Mouse (Mus musculus) 416B (cell line): Measurements from ENCODE around the gene Zc3hav1l.

Experiments used
- DNase-seq: peaks from one replicate; pipeline ENCODE4 v3.0.0; 2011; ENCODE audit warnings: low read depth

Gene Zc3hav1l

GRCm38 (mm10) chr6:38298761-38299401, at the start of gene Zc3hav1l:
Zc3hav1l (minus strand) TSS chr6:38299259.
- DNase-seq = peak; percentile 68

GRCm38 (mm10) chr6:38347875-38348274, 48.8 kb upstream of the Zc3hav1l start:
- DNase-seq = no peak

GRCm38 (mm10) chr6:38345796-38346195, 46.7 kb upstream of the Zc3hav1l start:
- peak; percentile 91 for DNase-seq

GRCm38 (mm10) chr6:38344006-38344670, 45.1 kb upstream of the Zc3hav1l start:
- no peak for DNase-seq

DNA sequence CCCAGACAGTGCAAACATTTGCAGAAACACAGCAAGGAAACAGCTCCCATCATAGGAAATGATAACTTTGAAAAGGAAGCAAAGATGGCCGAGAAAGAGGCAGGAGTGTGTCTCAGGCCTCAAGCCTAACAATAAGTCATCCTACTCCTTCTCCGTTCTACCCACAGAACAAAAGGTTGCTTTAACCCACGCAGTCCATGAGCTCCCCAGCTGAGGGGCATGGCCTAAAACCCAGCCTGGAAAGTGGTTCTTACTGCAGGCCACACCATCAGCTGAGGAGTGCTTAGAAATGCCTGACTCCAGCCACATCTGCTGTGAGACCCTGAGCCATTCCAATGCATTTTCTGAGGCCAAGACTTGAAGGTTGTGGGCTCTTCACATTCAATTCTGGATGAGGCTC, 44.5 kb upstream of the Zc3hav1l start:
- no peak for DNase-seq

DNA sequence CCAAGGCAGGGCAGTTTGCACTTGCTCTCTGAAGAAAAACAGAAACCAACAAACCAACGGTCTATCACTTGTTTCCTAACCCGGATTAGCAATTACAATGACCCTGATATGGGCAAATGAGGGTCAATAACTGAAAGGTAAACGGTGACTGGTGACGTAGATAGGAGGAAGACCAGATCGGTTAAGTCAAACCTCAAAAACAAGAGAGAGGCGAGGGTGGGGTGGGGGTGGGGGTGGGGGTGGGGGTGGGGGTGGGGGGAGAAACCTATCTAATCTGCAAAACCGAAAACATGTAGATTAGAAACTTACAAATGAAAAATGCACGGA, 43.6 kb upstream of the Zc3hav1l start:
- DNase-seq = no peak

DNA sequence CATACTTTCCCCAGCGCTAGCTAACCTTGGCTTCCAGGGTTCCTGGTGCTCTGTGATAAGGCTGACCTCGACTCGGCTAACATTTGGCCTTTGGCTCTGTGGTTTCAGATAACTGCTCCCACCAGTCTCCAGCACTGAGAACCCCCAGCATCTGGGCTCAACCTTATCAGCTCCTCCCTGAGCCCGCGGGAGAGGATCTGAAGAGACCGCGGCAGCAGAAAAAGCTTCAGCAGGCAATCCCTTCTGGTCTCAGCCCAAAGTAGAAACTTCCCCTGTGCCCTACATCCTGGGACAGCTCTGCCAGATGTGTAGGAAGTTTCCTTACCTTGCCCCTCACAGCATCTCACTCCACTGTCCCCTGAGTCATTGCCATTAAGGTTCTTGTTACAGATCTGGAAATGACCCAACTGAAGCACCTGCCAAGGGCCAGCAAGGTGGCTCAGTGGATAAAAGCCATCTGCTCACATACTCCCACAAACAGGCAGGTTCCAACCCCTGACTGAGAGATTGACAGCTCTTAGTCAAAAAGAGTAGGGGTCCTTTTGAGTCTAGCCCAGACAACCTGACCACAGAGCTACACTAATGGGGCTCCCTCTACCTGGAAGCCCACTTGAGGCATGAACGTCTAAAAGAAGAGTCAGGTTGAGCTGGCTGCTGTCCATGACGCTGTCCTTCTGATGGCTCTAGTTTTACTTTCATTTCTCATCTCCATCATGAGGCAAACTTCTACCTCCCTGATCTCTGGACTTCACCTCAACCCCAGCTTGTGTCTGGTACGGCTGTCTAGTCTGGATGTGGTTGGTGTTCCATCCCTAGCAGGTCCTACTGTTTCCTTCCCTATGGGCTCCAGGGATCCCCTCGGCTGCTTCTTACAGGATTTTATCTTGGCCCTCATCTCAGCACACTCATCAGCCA, 42.9 kb upstream of the Zc3hav1l start:
- peak; percentile 83 for DNase-seq

GRCm38 (mm10) chr6:38339078-38339477, 40.0 kb upstream of the Zc3hav1l start:
- no peak for DNase-seq

GRCm38 (mm10) chr6:38337951-38338350, 38.9 kb upstream of the Zc3hav1l start:
- DNase-seq = no peak

GRCm38 (mm10) chr6:38337166-38337705, 38.2 kb upstream of the Zc3hav1l start:
- DNase-seq = peak; percentile 50

- DNase-seq = no peak
These were observed 36.2 kb upstream of the Zc3hav1l start for GRCm38 (mm10) chr6:38335264-38335663.

DNA sequence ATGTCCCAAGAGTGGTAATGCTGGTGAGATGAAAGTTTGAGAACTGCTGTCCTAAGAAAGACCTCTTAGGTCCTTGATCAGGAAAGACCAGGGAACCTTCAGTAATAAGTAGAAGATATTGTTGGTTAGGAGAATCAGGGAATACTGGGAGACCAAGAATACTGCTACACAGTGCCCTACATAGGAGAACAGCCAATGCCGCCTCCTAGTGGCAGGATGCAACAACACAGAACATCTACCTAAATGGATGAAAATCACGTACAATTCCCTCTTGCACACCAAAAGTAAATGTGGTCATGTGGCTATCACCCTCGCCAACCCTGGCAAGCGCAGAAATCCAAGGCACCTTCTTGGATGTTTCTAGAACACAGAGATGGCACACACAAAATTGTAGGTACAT, 27.5 kb upstream of the Zc3hav1l start:
- DNase-seq = peak; percentile 55

DNA sequence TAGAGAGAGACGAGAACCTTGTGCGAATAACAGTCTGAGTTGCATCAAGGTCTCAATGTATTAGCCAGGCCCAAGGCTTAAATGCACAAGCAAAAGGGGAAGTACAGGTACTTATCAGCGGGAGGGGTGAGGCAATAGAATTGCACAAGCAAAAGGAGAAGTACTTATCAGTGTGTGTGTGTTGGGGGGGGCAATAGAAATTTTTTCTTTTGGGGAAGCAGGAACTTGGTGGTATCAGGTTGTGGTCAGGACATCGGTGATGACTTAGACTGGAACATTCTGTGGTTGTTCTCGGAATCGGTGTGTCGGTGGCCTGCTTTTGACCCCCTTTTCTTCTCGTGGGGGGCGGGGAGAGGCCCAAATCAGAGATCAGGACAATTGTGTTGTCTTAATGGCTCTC, 21.6 kb upstream of the Zc3hav1l start:
- DNase-seq = peak; percentile 84

DNA sequence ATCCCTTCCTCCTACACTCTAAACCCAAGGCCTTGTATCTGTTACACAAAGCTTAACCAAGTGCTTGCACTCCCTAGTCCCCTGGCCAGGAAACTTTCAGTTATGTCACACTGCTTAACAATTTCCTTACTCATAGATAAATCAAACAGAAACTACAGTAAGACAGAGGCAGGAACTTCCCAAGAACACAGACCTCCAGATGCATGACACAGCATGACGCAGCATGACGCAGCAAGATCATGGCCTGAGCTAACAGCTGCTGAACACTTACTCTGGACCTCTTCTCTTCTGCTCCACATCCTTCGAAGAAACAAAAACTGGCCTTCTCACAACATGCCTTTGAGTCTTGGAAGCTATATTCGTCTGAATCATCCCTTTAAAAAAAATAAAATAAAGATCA, 17.0 kb upstream of the Zc3hav1l start:
- peak; percentile 70 for DNase-seq

DNA sequence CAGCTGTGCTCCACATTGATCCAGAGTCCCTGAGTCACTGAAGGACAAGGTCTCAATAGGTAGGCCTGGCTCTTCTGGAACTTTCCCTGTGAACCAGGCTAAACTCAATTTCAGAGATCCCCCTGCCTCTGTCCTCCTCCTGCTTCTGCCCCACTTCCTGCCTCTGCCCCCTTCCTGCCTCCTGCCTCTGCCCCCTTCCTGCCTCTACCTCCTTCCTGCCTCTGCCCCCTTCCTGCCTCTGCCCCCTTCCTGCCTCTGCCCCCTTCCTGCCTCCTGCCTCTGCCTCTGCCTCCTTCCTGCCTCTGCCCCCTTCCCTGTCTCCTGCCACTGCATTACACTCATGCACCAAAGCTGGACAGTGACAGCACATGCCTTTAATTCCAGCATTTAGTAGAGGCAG, 10.7 kb upstream of the Zc3hav1l start:
- no peak for DNase-seq

DNA sequence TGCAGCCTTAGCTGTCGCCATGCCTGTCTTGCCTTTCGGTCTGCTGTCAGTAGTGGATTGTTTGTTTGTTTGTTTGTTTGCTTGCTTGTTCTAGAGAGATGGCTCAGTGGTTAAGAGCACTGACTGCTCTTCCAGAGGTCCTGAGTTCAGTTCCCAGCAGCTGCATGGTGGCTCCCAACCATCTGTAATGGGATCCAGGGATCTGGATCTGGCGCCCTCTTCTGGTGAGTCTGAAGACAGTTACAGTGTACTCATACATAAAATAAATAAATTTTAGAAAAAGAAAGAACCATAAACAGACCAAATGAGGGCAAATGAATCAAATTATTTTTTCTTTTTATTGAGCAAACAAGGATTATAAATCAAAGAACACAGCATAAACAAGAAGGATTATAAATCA, 5.9 kb upstream of the Zc3hav1l start:
- no peak for DNase-seq

DNA sequence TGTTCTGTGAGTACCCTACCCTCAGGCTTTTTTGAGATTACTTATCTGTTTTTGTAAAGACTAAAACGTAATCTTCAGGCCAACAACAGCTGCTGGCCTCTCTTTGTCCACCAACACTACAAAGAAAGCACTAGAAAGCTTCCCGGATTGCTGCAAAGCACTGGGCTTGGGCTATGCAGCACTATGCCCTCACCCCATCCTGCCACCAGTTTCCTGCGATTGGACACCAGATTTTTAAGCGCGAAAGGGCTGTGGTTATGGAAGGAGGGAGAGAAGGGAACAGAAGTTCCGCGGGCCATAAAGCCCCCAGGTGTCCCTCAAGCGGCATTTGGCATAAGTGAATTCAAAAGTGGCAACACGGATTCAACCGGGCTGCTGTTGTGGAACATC, 818 bp downstream of the Zc3hav1l start:
- DNase-seq = peak; percentile 78

DNA sequence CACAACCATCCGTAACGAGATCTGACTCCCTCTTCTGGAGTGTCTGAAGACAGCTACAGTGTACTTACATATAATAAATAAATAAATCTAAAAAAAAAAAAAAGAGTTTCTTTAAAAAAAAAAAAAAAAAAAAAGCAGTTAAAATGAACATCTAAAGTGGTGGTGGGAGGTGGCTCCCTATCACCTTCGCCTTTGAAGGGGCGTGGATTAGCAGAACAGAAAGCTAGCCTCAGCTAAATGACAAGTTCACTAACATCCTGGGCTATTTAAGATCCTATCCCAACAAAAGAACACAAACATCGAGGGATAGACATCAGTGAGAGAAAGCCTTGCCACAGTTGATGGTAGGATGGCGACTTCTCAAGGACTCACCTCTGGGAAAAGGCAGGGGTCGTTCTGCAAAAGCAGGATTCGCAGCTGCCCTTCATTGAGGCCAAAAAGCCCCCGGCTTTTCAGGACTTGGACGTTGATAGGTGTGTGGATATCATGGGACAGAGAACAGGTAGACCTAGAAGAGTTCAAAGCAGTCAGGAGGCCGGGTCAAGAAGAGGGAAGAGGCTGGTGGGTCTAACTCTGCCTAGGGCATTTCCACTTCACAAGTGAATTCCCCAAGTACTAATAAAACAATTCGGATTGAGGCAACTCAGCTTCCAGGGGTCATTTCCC, 1.3 kb downstream of the Zc3hav1l start:
- DNase-seq = peak; percentile 17

GRCm38 (mm10) chr6:38293708-38294107, 5.4 kb downstream of the Zc3hav1l start:
- no peak for DNase-seq

DNA sequence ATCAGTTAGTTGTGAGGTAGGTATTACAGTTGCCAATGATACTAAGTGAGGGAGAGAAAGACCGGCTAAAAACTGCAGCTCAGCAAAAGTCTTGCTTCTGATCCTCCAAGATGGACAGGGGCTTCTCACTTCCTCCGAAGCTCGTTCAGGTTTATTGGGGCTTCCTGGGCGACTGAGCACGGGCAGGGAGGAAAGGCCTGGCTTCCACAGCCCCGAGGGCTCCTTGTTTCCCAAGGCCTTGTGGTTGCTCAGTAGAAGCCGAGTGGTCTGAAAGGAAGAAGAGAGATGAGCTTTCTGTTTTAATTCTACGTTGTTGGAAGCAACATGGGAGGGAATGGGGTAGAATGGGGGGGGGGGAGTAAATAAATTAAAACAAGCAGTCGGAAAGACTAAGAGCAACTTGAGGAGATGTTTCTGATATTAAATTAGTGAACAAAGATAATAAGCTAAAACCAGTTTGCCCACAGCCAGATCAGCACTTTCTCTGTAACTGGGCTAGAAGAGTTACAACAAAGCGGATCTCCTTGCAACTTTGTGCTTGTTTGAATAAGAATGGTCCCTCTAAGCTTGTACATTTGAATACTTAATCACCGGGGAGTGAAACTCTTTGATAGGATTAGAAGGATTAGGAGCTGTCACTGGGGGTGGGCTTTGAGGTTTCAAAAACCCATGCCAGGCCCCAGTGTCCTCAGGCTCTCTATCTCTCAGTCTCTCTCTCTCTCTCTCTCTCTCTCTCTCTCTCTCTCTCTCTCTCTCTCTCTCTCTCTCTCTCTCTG, 6.0 kb downstream of the Zc3hav1l start:
- no peak for DNase-seq

DNA sequence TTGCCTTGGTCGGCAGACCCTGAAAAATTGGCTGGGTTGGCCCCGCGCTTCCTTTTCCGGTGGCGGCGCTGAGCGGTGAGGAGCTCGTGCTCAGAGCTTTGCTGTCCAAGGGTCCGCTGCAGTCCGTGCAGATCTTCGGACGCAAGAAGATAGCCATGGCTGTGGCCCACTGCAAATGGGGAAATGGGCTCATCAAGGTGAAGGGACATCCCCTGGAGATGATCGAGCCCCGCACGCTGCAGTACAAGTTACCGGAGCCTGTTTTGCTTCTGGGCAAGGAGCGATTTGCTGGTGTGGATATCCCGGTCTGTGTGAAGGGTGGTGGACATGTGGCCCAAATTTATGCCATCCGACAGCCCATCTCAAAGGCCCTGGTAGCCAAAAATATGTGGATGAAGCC, 14.6 kb downstream of the Zc3hav1l start:
- no peak for DNase-seq
